Mouse (Mus musculus) adrenal gland, adult 8-10 months (tissue): ENCODE measurements at regions not wholly inside any gene's neighbourhood (a gene's known extent, or its start where the extent isn't known, plus 50 kb on each side); places are given as distances from the start of the nearest gene placed in this dataset.
A peak's percentile ranks its signal among the peaks of the same experiment; 100 is the strongest.

Experiments
- DNase-seq: peaks from one replicate; pipeline ENCODE4 v3.0.0; 2022

GRCm38 (mm10) chr1:81945236-81945635 is 287.7 kb upstream of the Gm9747 start:
- DNase-seq, result no peak

GRCm38 (mm10) chr1:81950140-81950550 is 282.8 kb upstream of the Gm9747 start:
- DNase-seq, result no peak

- no peak for DNase-seq
Observed at GRCm38 (mm10) chr1:81950853-81951252, 282.1 kb upstream of the Gm9747 start.

GRCm38 (mm10) chr1:81951493-81952011 is 281.4 kb upstream of the Gm9747 start:
- no peak for DNase-seq

GRCm38 (mm10) chr1:81952095-81952494 is 280.8 kb upstream of the Gm9747 start:
- DNase-seq, result no peak

- no peak for DNase-seq
Observed at GRCm38 (mm10) chr1:81954507-81954906, 278.4 kb upstream of the Gm9747 start.

GRCm38 (mm10) chr1:81967062-81967461 is 265.9 kb upstream of the Gm9747 start:
- DNase-seq, result no peak

- no peak for DNase-seq
Observed at GRCm38 (mm10) chr1:81967746-81968295, 265.1 kb upstream of the Gm9747 start.

- DNase-seq, result no peak
Observed at GRCm38 (mm10) chr1:81972575-81972974, 260.3 kb upstream of the Gm9747 start.

GRCm38 (mm10) chr1:81973481-81973880 is 259.4 kb upstream of the Gm9747 start:
- no peak for DNase-seq

GRCm38 (mm10) chr1:82007943-82008342 is 225.0 kb upstream of the Gm9747 start:
- no peak for DNase-seq

- DNase-seq, result no peak
Observed at GRCm38 (mm10) chr1:82008805-82009204, 224.1 kb upstream of the Gm9747 start.

- DNase-seq, result no peak
Observed at GRCm38 (mm10) chr1:82010995-82011394, 221.9 kb upstream of the Gm9747 start.

- DNase-seq, result no peak
Observed at GRCm38 (mm10) chr1:82015341-82015740, 217.6 kb upstream of the Gm9747 start.

- no peak for DNase-seq
Observed at GRCm38 (mm10) chr1:82018701-82019404, 214.1 kb upstream of the Gm9747 start.

GRCm38 (mm10) chr1:82027761-82028160 is 205.2 kb upstream of the Gm9747 start:
- no peak for DNase-seq

- no peak for DNase-seq
Observed at GRCm38 (mm10) chr1:82031130-82031529, 201.8 kb upstream of the Gm9747 start.

GRCm38 (mm10) chr1:82032410-82032809 is 200.5 kb upstream of the Gm9747 start:
- DNase-seq, result no peak

GRCm38 (mm10) chr1:82038171-82038570 is 194.7 kb upstream of the Gm9747 start:
- no peak for DNase-seq

- no peak for DNase-seq
Observed at GRCm38 (mm10) chr1:82038698-82039097, 194.2 kb upstream of the Gm9747 start.

- DNase-seq, result no peak
Observed at GRCm38 (mm10) chr1:82041286-82042050, 191.4 kb upstream of the Gm9747 start.

- DNase-seq, result no peak
Observed at GRCm38 (mm10) chr1:82042051-82042432, 190.9 kb upstream of the Gm9747 start.

- no peak for DNase-seq
Observed at GRCm38 (mm10) chr1:82042527-82042926, 190.4 kb upstream of the Gm9747 start.

- peak; percentile 2 for DNase-seq
Observed at GRCm38 (mm10) chr1:82066291-82066690, 166.6 kb upstream of the Gm9747 start.
